Mouse (Mus musculus) kidney, postnatal 14 days (tissue): ENCODE measurements around the gene Ncf4.
"Not testable (repeated sequence)": the region's sequence is repeated elsewhere in the genome, so short reads cannot be mapped to it uniquely, and the experiment has no call there.

Experiments
- DNase-seq: peaks from one replicate; pipeline ENCODE4 v3.0.0; 2022; ENCODE audit warnings: mixed read lengths

Gene Ncf4

GRCm38 (mm10) chr15:78256602-78257259, 12.1 kb downstream of the Ncf4 start:
- DNase-seq: not testable (repeated sequence)

- peak; percentile 62 for DNase-seq
Measured at GRCm38 (mm10) chr15:78257326-78258050, 12.9 kb downstream of the Ncf4 start.

- peak; percentile 18 for DNase-seq
Measured at GRCm38 (mm10) chr15:78258246-78258865, 13.8 kb downstream of the Ncf4 start.

- DNase-seq: no peak
Measured at GRCm38 (mm10) chr15:78260668-78261333, 16.2 kb downstream of the Ncf4 start.

- no peak for DNase-seq
Measured at GRCm38 (mm10) chr15:78263286-78263685, 18.7 kb downstream of the Ncf4 start.

GRCm38 (mm10) chr15:78267441-78267840, 22.8 kb downstream of the Ncf4 start:
- DNase-seq: no peak

- DNase-seq: no peak
Measured at GRCm38 (mm10) chr15:78267865-78268264, 23.3 kb downstream of the Ncf4 start.

GRCm38 (mm10) chr15:78271208-78271607, 26.6 kb downstream of the Ncf4 start:
- no peak for DNase-seq

GRCm38 (mm10) chr15:78278308-78278707, 33.7 kb downstream of the Ncf4 start:
- DNase-seq: no peak

GRCm38 (mm10) chr15:78287941-78288340, 43.3 kb downstream of the Ncf4 start:
- DNase-seq: no peak

- not testable (repeated sequence) for DNase-seq
Measured at GRCm38 (mm10) chr15:78289775-78290174, 45.2 kb downstream of the Ncf4 start.

- not testable (repeated sequence) for DNase-seq
Measured at GRCm38 (mm10) chr15:78293228-78293627, 48.6 kb downstream of the Ncf4 start.

- DNase-seq: no peak
Measured at GRCm38 (mm10) chr15:78293716-78294115, 49.1 kb downstream of the Ncf4 start.

GRCm38 (mm10) chr15:78298558-78298957, 54.0 kb downstream of the Ncf4 start:
- DNase-seq: no peak

- no peak for DNase-seq
Measured at GRCm38 (mm10) chr15:78299641-78300040, 55.0 kb downstream of the Ncf4 start.

GRCm38 (mm10) chr15:78300773-78301172, 56.2 kb downstream of the Ncf4 start:
- DNase-seq: no peak

GRCm38 (mm10) chr15:78302718-78303117, 58.1 kb downstream of the Ncf4 start:
- DNase-seq: no peak

- DNase-seq: no peak
Measured at GRCm38 (mm10) chr15:78303665-78304233, 59.1 kb downstream of the Ncf4 start.

- no peak for DNase-seq
Measured at GRCm38 (mm10) chr15:78305341-78305933, 60.8 kb downstream of the Ncf4 start, which contains the start of gene Csf2rb2. TSS of gene Csf2rb2 (minus strand) at chr15:78305721.

- DNase-seq: no peak
Measured at GRCm38 (mm10) chr15:78309865-78310264, 65.3 kb downstream of the Ncf4 start.

GRCm38 (mm10) chr15:78310971-78311370, 66.4 kb downstream of the Ncf4 start:
- no peak for DNase-seq
